Mouse (Mus musculus) stomach, embryonic 14.5 days (tissue): ENCODE measurements around the gene Nkx3-2. TPM values are rescaled to one million over a fixed set of nuclear protein-coding genes. Genes with fewer than 3 reads are reported as not detected.

Experiments
- ATAC-seq: fragments of 200-750 bp; cut with Nextera tagmentation; 2 replicates; pipeline ENCODE4 v1.8.0; 2017; ENCODE audit warnings: low read depth, moderate TSS enrichment; ENCODE audit not compliant: insufficient number of reproducible peaks, insufficient read depth, low FRiP score
- H3K27ac ChIP-seq: fragments of 300-500 bp; sonication (generic); 2 replicates; pipeline ENCODE4 v1.5.1; 2014; ENCODE audit warnings: mild to moderate bottlenecking, low read length, moderate library complexity, mixed read lengths
- H3K27me3 ChIP-seq: fragments of 300-500 bp; sonication (generic); 2 replicates; pipeline ENCODE4 v1.6.1; 2014; ENCODE audit warnings: low read length, control low read depth, mixed read lengths; ENCODE audit not compliant: control insufficient read depth, insufficient read depth
- H3K36me3 ChIP-seq: fragments of 300-500 bp; sonication (generic); 2 replicates; pipeline ENCODE4 v1.6.1; 2014; ENCODE audit warnings: mild to moderate bottlenecking, control low read depth, low read length, moderate library complexity, mixed read lengths; ENCODE audit not compliant: control insufficient read depth, insufficient read depth
- H3K4me1 ChIP-seq: fragments of 300-500 bp; sonication (generic); 2 replicates; pipeline ENCODE4 v1.6.1; 2014; ENCODE audit warnings: low read length, control low read depth, mixed read lengths; ENCODE audit not compliant: control insufficient read depth, insufficient read depth
- H3K4me2 ChIP-seq: fragments of 300-500 bp; sonication (generic); replicated peaks from 2 replicates; pipeline ENCODE4 v1.6.1; 2014; ENCODE audit warnings: low read depth, low read length, control low read depth
- H3K4me3 ChIP-seq: fragments of 300-500 bp; sonication (generic); 2 replicates; pipeline ENCODE4 v1.5.1; 2014; ENCODE audit warnings: low read depth, low read length, control low read depth
- H3K9ac ChIP-seq: fragments of 300-500 bp; sonication (generic); replicated peaks from 2 replicates; pipeline ENCODE4 v1.6.1; 2014; ENCODE audit warnings: low read depth, mild to moderate bottlenecking, control low read depth, low read length, moderate library complexity, mixed read lengths
- H3K9me3 ChIP-seq: fragments of 300-500 bp; sonication (generic); 2 replicates; pipeline ENCODE4 v1.6.1; 2016; ENCODE audit warnings: low read depth, low read length, control low read depth; ENCODE audit not compliant: control insufficient read depth
- WGBS: fragments of 180-500 bp; shearing (Covaris S2); extraction: QIAGEN DNeasy Blood & Tissue Kit; methylation state at CpG from one replicate; pipeline ENCODE4 v1.1.7; 2014; 5-methylcytosine and 5-hydroxymethylcytosine counted together
- polyA plus RNA-seq: library from polyadenylated mRNA; unstranded; fragments of >200 nt; fragmentation: Nextera tagmentation; extraction: Ambion mirVana; gene quantifications from 2 replicates; pipeline ENCODE4 v1.2.1, GENCODE M21; 2014

Nkx3-2 gene
- polyA plus RNA-seq, 1 experiment from 2014 or later: 2.0 TPM

DNA sequence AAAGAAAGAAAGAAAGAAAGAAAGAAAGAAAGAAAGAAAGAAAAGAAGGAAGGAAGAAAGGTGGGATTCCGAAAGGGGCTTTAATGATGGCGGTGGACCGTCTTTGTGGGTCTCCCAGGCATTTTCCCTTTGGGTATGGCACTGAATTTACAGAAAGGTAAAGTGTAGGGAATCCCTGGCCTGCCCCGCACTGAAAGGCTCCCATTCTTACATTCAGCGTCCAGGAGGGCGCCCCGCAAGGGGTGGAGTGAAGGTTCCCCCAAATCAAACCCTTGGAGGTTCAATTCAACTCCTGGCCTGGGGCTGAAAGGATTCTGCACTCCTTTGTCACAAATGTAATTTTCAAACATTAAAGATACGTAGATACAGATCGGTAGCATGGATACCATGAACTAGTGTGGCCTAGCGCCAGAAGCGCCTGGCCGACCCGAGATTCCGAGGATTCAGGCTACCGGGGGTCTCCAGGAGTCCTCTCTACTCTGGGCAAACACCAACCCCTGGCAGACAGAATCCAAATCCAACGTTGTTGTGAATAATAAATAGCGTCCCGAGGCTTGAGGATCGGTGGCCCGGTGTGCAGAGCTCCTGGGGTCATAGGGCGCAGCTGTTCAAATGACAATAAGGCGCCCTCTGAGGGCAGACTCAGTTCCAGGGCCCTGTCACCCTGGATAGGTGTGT, 3.3 kb downstream of the Nkx3-2 start:
- H3K36me3 ChIP-seq: no peaks in the 10 kb centered on the region
- H3K9ac ChIP-seq: 0 out of 2 replicates have a peak overlapping the region, but pooled peaks have one; percentile 18
- H3K4me3 ChIP-seq: peak overlapping the region; percentile 47
- H3K4me1 ChIP-seq: peaks cover 7% of the 10 kb centered on the region; the same call in 1 of the 2 replicates
- H3K9me3 ChIP-seq: no peaks in the 10 kb centered on the region
- WGBS: 8% methylated on average over 22 of the region's 22 CpGs
- peaks cover 46% of the 10 kb centered on the region for H3K27me3 ChIP-seq
- H3K4me2 ChIP-seq: peak overlapping the region; percentile 53
- no peak for ATAC-seq
- H3K27ac ChIP-seq: peak overlapping the region; percentile 6; the same call in 1 of the 2 replicates

DNA sequence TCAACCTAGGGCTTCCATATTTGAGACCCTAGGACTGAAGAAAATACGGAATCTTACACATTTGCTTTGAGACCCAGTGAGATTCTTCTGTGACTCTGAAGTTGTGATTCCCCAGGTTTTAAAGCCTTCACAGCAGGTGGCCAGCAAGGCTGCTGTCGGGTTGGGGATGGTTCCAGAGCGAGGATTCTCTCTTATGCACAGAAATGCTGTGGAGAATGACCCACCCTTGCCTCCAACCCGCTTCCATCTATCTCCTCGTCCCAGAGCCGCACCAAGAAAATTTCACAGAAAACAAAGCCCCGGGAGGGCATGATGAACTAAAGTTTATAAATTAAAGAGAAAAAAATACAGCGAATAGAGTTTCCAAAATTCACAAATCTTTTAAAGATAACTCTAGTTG, 4.2 kb downstream of the Nkx3-2 start:
- H3K4me3 ChIP-seq: peak overlapping the region; percentile 5; the same call in 1 of the 2 replicates
- ATAC-seq: no peak
- no peak overlapping the region for H3K27ac ChIP-seq
- WGBS: 17% methylated on average over 8 of the region's 8 CpGs
- peaks cover 55% of the 10 kb centered on the region for H3K27me3 ChIP-seq
- H3K4me1 ChIP-seq: peaks cover 7% of the 10 kb centered on the region; the same call in 1 of the 2 replicates
- peak overlapping the region; percentile 11; the same call in 1 of the 2 replicates for H3K4me2 ChIP-seq
- no peaks in the 10 kb centered on the region for H3K9me3 ChIP-seq
- H3K36me3 ChIP-seq: no peaks in the 10 kb centered on the region
- no peak overlapping the region for H3K9ac ChIP-seq

DNA sequence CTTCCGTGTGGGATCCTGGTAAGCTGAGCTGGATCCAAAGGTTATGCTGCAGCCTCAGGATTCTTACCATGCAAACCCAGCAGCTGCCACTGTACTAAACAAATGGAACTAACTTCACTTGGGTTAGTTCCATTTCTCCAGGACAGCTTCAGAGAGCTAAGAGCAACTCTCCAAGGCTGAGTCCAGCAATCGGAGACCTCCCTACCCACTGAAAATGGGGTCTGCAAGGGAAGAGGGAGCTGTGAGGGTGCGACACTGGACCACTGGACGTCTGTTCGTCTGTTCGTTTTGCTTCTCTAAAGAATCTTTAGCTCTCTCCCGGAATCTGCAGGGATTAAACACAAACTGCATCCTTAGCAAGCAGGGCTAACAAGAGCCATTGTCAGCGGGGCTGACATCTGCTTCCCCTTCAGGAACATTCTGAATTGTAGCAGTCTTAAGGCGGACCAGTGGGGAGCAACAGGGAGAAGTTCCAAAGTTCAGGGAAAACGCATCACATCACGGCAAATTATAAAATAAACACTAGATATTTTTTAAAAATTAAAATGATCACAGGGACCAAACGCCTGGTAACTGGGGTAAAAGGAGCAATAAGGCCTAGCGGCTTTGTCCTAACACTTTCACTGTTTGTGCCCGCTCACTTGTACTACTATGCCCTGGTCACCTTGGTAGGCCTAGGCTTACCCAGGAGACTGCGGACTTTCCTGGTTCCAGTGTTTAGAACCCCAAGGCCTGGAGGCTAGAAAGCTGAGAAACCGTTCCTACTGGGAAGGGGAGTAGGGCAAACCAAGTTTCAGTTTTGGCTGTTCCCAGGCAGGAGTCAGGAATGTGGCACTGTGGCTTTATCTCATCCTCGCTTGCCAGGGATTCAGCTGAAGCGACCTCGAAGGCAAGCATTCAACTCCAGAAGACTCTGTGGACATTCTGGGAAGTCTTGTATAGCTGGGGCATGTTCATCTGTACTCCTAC, 5.3 kb downstream of the Nkx3-2 start:
- Histone ChIP-seq H3K27me3 (peaks cover 59% of the 10 kb centered on the region), H3K4me3 (peak overlapping the region; percentile 3; the same call in 1 of the 2 replicates), H3K4me1 (peaks cover 7% of the 10 kb centered on the region; the same call in 1 of the 2 replicates), H3K9ac (no peak overlapping the region), H3K4me2 (peak overlapping the region; percentile 30), H3K27ac (no peak overlapping the region), H3K36me3 (no peaks in the 10 kb centered on the region), H3K9me3 (no peaks in the 10 kb centered on the region)
- 28% methylated on average over 19 of the region's 19 CpGs for WGBS
- no peak for ATAC-seq

DNA sequence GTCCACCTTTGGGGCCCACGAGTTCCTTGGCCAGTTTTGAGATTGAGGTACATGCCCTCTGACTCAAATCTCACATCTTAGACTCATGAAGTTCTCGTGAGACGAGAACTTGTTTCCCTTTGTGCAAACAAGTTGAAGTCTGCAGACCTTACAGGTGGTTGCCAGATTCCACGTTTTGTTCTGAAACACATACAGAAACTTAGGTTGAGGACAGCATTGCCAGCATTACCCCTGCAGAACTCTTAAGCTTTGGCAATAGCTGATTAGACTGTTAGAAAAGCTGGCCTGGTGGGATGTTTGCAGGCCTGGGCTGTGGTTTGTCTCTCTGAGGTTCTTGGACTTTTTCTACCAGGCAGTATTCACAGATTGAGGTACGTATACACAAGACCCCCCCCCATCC, 7.0 kb downstream of the Nkx3-2 start:
- H3K4me2 ChIP-seq: no peak overlapping the region
- WGBS: 31% methylated on average over 5 of the region's 5 CpGs
- peaks cover 51% of the 10 kb centered on the region for H3K27me3 ChIP-seq
- ATAC-seq: no peak
- H3K9me3 ChIP-seq: no peaks in the 10 kb centered on the region
- no peak overlapping the region for H3K9ac ChIP-seq
- H3K27ac ChIP-seq: no peak overlapping the region
- no peaks in the 10 kb centered on the region for H3K36me3 ChIP-seq
- H3K4me1 ChIP-seq: no peaks in the 10 kb centered on the region
- no peak overlapping the region for H3K4me3 ChIP-seq

DNA sequence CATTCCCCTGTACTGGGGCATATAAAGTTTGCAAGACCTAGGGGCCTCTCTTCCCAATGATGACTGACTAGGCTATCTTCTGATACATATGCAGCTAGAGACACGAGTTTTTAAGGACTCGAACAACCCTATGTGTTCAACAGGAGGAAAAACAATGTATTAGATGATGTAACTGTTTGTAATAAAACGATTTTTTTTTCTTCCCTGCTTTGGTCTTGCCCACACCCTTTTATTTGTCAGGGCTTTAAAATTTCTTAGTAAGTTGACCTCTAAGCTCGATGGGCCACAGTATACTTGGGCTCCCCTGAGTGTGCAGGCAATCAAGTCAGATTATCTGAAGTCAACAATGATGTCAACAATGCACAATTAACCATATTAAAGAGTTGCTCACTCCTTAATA, 7.9 kb downstream of the Nkx3-2 start:
- no peak for ATAC-seq
- no peak overlapping the region for H3K27ac ChIP-seq
- no peaks in the 10 kb centered on the region for H3K9me3 ChIP-seq
- H3K9ac ChIP-seq: no peak overlapping the region
- H3K4me1 ChIP-seq: no peaks in the 10 kb centered on the region
- peaks cover 50% of the 10 kb centered on the region for H3K27me3 ChIP-seq
- H3K4me3 ChIP-seq: no peak overlapping the region
- H3K4me2 ChIP-seq: no peak overlapping the region
- H3K36me3 ChIP-seq: no peaks in the 10 kb centered on the region
- 16% methylated on average over 4 of the region's 4 CpGs for WGBS

DNA sequence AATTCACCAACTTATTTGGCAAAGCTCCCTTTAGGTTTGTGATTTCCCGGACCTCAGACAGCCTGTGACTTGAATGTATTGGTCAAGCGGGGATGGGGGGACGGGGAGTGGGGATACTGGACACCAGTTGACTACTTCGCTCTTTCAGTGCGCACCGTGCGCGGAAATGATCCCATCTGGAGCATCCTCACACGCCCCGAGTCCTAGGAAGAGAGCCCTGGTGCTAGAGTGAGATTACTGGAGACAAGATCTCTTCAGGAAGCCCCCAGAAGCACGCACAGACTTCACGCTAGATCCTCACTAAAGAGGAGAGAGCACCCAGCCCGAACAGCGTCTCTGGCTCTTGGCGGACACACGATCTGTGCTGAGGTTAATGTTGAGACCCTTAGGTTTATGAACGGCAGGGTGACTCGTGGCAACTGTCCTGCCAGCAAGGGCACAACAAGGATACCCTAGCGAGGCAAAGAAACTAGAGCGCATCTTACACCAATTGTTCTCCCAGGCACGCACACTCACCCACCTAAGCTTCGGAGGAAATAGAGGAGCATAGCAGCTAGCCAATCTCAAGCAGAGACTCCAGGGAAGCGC, 8.8 kb downstream of the Nkx3-2 start:
- Histone ChIP-seq H3K4me1 (no peaks in the 10 kb centered on the region), H3K27ac (no peak overlapping the region; the same call in 1 of the 2 replicates), H3K27me3 (peaks cover 43% of the 10 kb centered on the region), H3K36me3 (no peaks in the 10 kb centered on the region), H3K9me3 (no peaks in the 10 kb centered on the region), H3K9ac (no peak overlapping the region), H3K4me2 (peak overlapping the region; percentile 22), H3K4me3 (no peak overlapping the region; the same call in 1 of the 2 replicates)
- ATAC-seq: no peak
- WGBS: 2% methylated on average over 23 of the region's 23 CpGs

DNA sequence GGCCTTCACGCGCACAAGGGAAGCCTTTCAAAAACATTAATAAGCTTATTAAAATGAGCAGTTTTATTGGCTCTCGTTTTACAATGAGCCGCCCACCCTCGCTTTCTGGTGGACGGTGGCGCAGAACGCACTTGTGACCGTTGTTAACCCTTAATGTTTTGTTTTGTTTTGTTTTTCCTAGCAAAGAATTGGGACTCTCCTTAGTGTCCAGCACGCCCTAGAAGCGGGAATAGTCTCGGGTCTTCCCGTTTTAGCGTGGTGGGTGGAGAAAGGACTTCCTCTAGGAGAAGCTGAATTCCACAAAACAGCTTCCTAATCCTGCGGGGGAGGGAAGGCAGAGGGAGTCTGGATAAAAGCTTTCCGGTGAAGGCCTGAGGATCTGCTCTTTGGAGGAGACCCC, 9.5 kb downstream of the Nkx3-2 start:
- H3K36me3 ChIP-seq: no peaks in the 10 kb centered on the region
- no peak overlapping the region for H3K9ac ChIP-seq
- H3K4me3 ChIP-seq: peak overlapping the region; percentile 9; the same call in 1 of the 2 replicates
- no peak for ATAC-seq
- peaks cover 46% of the 10 kb centered on the region for H3K27me3 ChIP-seq
- H3K4me1 ChIP-seq: no peaks in the 10 kb centered on the region
- H3K9me3 ChIP-seq: no peaks in the 10 kb centered on the region
- H3K27ac ChIP-seq: no peak overlapping the region
- 2% methylated on average over 16 of the region's 16 CpGs for WGBS
- H3K4me2 ChIP-seq: peak overlapping the region; percentile 22

DNA sequence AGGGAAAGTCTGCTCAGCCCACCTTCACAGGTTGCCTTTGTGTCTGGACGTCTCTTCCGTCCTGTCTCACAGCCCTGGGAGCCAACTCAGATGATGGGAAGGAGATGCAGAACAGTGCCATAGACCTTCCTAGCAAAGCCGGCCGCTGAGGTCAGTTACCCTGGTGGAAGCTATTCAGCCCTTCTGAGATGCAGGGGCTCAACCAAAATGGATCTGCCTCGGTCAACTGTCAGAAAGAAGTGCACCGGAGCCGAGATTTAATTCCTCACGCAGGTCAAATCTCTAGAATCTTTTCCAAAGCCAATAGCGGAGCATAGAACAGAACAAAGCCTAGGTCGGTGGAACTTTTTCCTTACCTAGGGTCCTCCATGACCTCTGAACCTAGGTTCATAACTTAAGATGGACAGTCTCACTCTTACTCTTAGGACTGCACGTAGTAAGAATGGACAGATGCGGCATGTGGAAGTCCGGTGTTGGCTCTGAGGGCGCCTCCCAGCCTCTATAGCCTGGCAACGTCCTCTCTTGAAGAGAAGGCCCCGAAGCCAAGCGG, 10.0 kb downstream of the Nkx3-2 start:
- Histone ChIP-seq H3K4me3 (peak overlapping the region; percentile 9; the same call in 1 of the 2 replicates), H3K4me2 (peak overlapping the region; percentile 22; the same call in 1 of the 2 replicates), H3K27me3 (peaks cover 49% of the 10 kb centered on the region), H3K9ac (no peak overlapping the region), H3K36me3 (no peaks in the 10 kb centered on the region), H3K9me3 (no peaks in the 10 kb centered on the region), H3K27ac (no peak overlapping the region), H3K4me1 (no peaks in the 10 kb centered on the region)
- ATAC-seq: no peak
- 9% methylated on average over 17 of the region's 17 CpGs for WGBS
